9 mouse cellular contexts compared by ENCODE assay signal in genomic region chr3:52925223-52925622, GRCm38 (mm10).
DNase-seq lines count a peak whose midpoint lies in the region; ATAC-seq lines count a peak whose summit lies in the region.
"Had no signal": no experiment of that assay in that cellular context is flagged by ENCODE, and none has a peak within 500 bp of the region (broad histone marks: within the 10 kb centered on the region; RNA-seq: fewer than 3 reads in every experiment).

No protein-coding gene starts in this region.

- H3K4me2 ChIP-seq in hindbrain, embryonic 14.5 days (replicated peaks): no peak overlapping the region
- H3K4me2 ChIP-seq: liver, embryonic 13.5 days had no signal

- WGBS in hindbrain, embryonic 14.5 days: 66% methylated on average over 3 of the region's 3 CpGs
- WGBS in hindbrain, embryonic 10.5 days: 62% methylated on average over 3 of the region's 3 CpGs

- H3K9ac ChIP-seq in hindbrain, embryonic 14.5 days: no peak overlapping the region
- H3K9ac ChIP-seq: liver, embryonic 13.5 days had no signal

- no peaks in the 10 kb centered on the region for H3K27me3 ChIP-seq in hindbrain, embryonic 14.5 days (ENCODE audit: control insufficient read depth, insufficient read depth, low read length)
- H3K27me3 ChIP-seq in hindbrain, embryonic 10.5 days (ENCODE audit: insufficient read depth, poor library complexity, severe bottlenecking): no peaks in the 10 kb centered on the region
- H3K27me3 ChIP-seq in splenic B cell, adult 2 months (ENCODE audit: control insufficient read depth, insufficient read depth, low read length, poor library complexity, severe bottlenecking): no peaks in the 10 kb centered on the region
- H3K27me3 ChIP-seq: liver, embryonic 13.5 days had no signal

- H3K9me3 ChIP-seq in hindbrain, embryonic 14.5 days (ENCODE audit: control insufficient read depth, low read length): 0 out of 2 replicates have a peak, but pooled peaks cover 3% of the 10 kb centered on the region
- H3K9me3 ChIP-seq in hindbrain, embryonic 10.5 days: peaks cover 3% of the 10 kb centered on the region; the same call in 1 of the 2 replicates
- H3K9me3 ChIP-seq: liver, embryonic 13.5 days had no signal

- H3K36me3 ChIP-seq in hindbrain, embryonic 14.5 days (replicated peaks; ENCODE audit: control insufficient read depth, insufficient read depth): no peaks in the 10 kb centered on the region
- H3K36me3 ChIP-seq in hindbrain, embryonic 10.5 days: no peaks in the 10 kb centered on the region
- H3K36me3 ChIP-seq in splenic B cell, adult 2 months (ENCODE audit: control insufficient read depth, insufficient read depth, low read length, poor library complexity, severe bottlenecking): no peaks in the 10 kb centered on the region
- H3K36me3 ChIP-seq: liver, embryonic 13.5 days had no signal

- no peak overlapping the region for H3K4me3 ChIP-seq in hindbrain, embryonic 14.5 days (replicated peaks; ENCODE audit: low read length)
- H3K4me3 ChIP-seq in hindbrain, embryonic 10.5 days: no peak overlapping the region
- H3K4me3 ChIP-seq: liver, embryonic 13.5 days had no signal

- DNase-seq in hindbrain, embryonic 14.5 days (ENCODE audit: low spot score): peak; percentile 26
- DNase-seq in hindbrain, embryonic 10.5 days (ENCODE audit: low spot score): no peak
- DNase-seq in A20 (ENCODE audit: low read depth, low spot score) (peak; percentile 56), ES-CJ7 (ENCODE audit: low read depth, low spot score) (peak; percentile 59)
- DNase-seq in induced T-regulatory cell, adult 2 months (ENCODE audit: low read depth): peak; percentile 83
- DNase-seq in splenic B cell, adult 2 months (ENCODE audit: low read depth, low spot score): peak; percentile 62
- DNase-seq in frontal cortex, postnatal 10 days (ENCODE audit: low spot score in 2 of 2): no peak
- no peak for DNase-seq in cerebellum, adult 9-10 months
- DNase-seq: liver, embryonic 13.5 days had no signal

- no peak for ATAC-seq in hindbrain, embryonic 14.5 days (ENCODE audit: low FRiP score)

- H3K27ac ChIP-seq in hindbrain, embryonic 14.5 days: no peak overlapping the region
- H3K27ac ChIP-seq in hindbrain, embryonic 10.5 days: no peak overlapping the region
- H3K27ac ChIP-seq: liver, embryonic 13.5 days had no signal

- 0 out of 2 replicates have a peak, but pooled peaks cover 7% of the 10 kb centered on the region for H3K4me1 ChIP-seq in hindbrain, embryonic 14.5 days (replicated peaks; ENCODE audit: control insufficient read depth, insufficient read depth, low read length)
- peaks cover 11% of the 10 kb centered on the region for H3K4me1 ChIP-seq in hindbrain, embryonic 10.5 days (replicated peaks)
- H3K4me1 ChIP-seq: liver, embryonic 13.5 days had no signal

Comparison
In these comparisons a context has a peak if more than half of its experiments do, and no peak if none do; other contexts are left out.
1. DNase-seq: peak in hindbrain, embryonic 14.5 days (single experiment), A20 (single experiment), ES-CJ7 (single experiment), induced T-regulatory cell, adult 2 months (single experiment) and splenic B cell, adult 2 months (single experiment); none in hindbrain, embryonic 10.5 days (single experiment), frontal cortex, postnatal 10 days (0 of 2) and cerebellum, adult 9-10 months (single experiment).